Mouse (Mus musculus) stomach, postnatal 0 days (tissue): ENCODE results near the gene Fbl. TPM values are rescaled to one million over a fixed set of nuclear protein-coding genes. Genes with fewer than 3 reads are reported as not detected.
"Not testable (repeated sequence)": the region's sequence is repeated elsewhere in the genome, so short reads cannot be mapped to it uniquely, and the experiment has no call there.

ENCODE experiments used
- ATAC-seq: fragments of 200-750 bp; cut with Nextera tagmentation; 2 replicates; pipeline ENCODE4 v1.8.0; 2017; ENCODE audit not compliant: low FRiP score, low TSS enrichment
- DNase-seq: peaks from one replicate; pipeline ENCODE4 v3.0.0-alpha.2; 2016; ENCODE audit warnings: low spot score
- H3K27ac ChIP-seq: fragments of 300-500 bp; sonication (generic); replicated peaks from 2 replicates; pipeline ENCODE4 v1.5.1; 2014; ENCODE audit warnings: mild to moderate bottlenecking, control low read depth
- H3K27me3 ChIP-seq: fragments of 300-500 bp; sonication (generic); 2 replicates; pipeline ENCODE4 v1.6.1; 2014; ENCODE audit warnings: low read length; ENCODE audit not compliant: control insufficient read depth, insufficient read depth
- H3K36me3 ChIP-seq: fragments of 300-500 bp; sonication (generic); 2 replicates; pipeline ENCODE4 v1.6.1; 2014; ENCODE audit warnings: low read length, mixed read lengths; ENCODE audit not compliant: control insufficient read depth, insufficient read depth
- H3K4me1 ChIP-seq: fragments of 300-500 bp; sonication (generic); replicated peaks from 2 replicates; pipeline ENCODE4 v1.6.1; 2014; ENCODE audit warnings: antibody characterized with exemption; ENCODE audit not compliant: control insufficient read depth, insufficient read depth
- H3K4me2 ChIP-seq: fragments of 300-500 bp; sonication (generic); replicated peaks from 2 replicates; pipeline ENCODE4 v1.6.1; 2014; ENCODE audit warnings: low read depth, mild to moderate bottlenecking, control low read depth, moderate library complexity
- H3K4me3 ChIP-seq: fragments of 300-500 bp; sonication (generic); 2 replicates; pipeline ENCODE4 v1.5.1; 2014; ENCODE audit warnings: low read depth, low read length, control low read depth
- H3K9ac ChIP-seq: fragments of 300-500 bp; sonication (generic); 2 replicates; pipeline ENCODE4 v1.6.1; 2014; ENCODE audit warnings: mild to moderate bottlenecking, low read length, control low read depth, mixed read lengths
- H3K9me3 ChIP-seq: fragments of 300-500 bp; sonication (generic); 2 replicates; pipeline ENCODE4 v1.6.1; 2016; ENCODE audit warnings: low read length; ENCODE audit not compliant: control insufficient read depth
- CTCF ChIP-seq: IDR thresholded peaks from 2 replicates; pipeline ENCODE4 v1.5.1; 2016; ENCODE audit warnings: antibody characterized with exemption, low read depth, mild to moderate bottlenecking, moderate library complexity
- EP300 ChIP-seq: optimal IDR thresholded peaks from 2 replicates; pipeline ENCODE3; 2016; ENCODE audit warnings: antibody characterized with exemption
- WGBS: fragments of 180-500 bp; shearing (Covaris S2); extraction: QIAGEN DNeasy Blood & Tissue Kit; methylation state at CpG from one replicate; pipeline ENCODE4 v1.1.7; 2014; 5-methylcytosine and 5-hydroxymethylcytosine counted together
- polyA plus RNA-seq: library from polyadenylated mRNA; unstranded; fragments of >200 nt; fragmentation: Nextera tagmentation; extraction: Ambion mirVana; gene quantifications from 2 replicates; pipeline ENCODE4 v1.2.1, GENCODE M21; 2015

Gene Fbl
- polyA plus RNA-seq, 1 experiment from 2014 or later: 61.6 TPM

DNA sequence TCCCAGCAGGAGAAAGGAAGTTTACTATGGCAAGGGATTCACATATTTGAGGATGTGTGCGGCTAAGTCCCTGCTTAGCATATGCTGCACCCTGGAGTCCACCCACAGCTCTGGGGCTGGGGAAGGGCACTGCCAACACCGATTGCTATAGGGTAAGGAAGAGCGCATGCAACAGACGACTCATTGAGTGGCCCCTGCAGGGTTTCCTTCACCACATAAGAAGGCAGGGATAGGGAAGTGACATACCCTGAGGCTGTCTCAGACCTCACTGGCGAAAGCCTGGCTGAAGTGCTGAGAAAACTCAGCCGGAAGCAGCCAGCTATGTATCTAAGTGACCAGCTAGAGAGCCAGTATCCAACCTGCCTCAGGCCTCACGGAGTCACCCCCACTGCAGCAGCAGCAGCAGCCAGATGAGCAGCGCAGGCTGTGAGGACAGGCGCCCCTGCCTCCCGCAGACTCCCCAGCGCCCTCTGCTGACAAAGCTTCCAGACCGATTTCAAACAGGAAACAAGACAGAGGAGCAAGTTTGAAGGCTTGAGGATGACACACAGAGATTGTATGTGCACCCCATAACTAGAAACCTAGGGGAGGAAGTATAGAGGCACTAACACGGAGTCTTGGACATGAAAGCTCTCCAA lies 17.8 kb upstream of the Fbl start:
- H3K9me3 ChIP-seq: no peaks in the 10 kb centered on the region
- no peaks in the 10 kb centered on the region for H3K27me3 ChIP-seq
- H3K36me3 ChIP-seq: no peaks in the 10 kb centered on the region
- 21% methylated on average over 13 of the region's 13 CpGs for WGBS
- H3K27ac ChIP-seq: no peak overlapping the region
- no peaks in the 10 kb centered on the region for H3K4me1 ChIP-seq
- TF ChIP-seq CTCF (peak; percentile 79), EP300 (no peak)
- H3K4me2 ChIP-seq: no peak overlapping the region
- no peak for ATAC-seq
- peak overlapping the region; percentile 23; the same call in 1 of the 2 replicates for H3K9ac ChIP-seq
- DNase-seq: peak; percentile 63
- no peak overlapping the region for H3K4me3 ChIP-seq

DNA sequence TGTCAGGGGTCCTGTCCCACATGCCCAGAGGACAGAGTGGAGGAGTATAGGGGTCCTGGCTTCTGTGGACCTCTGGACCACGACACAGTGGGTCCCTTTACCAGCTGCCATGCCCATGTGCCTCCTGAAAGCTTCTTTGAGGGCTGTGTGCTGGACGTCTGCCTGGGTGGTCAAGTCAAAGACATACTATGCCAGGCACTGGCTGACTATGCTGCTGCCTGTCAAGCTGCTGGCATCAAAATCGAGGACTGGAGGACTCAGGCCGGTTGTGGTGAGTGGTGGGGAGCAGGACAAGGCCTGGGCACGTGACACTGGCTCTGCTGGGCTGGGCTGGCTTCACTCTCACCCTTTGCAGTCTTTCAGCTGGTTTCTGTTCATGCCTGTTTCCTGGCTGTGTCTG lies 15.9 kb upstream of the Fbl start:
- not testable (repeated sequence) for H3K27me3 ChIP-seq, ATAC-seq, H3K27ac ChIP-seq, H3K9ac ChIP-seq, H3K36me3 ChIP-seq, H3K9me3 ChIP-seq, H3K4me2 ChIP-seq, H3K4me3 ChIP-seq, DNase-seq, H3K4me1 ChIP-seq
- WGBS: 44% methylated on average over 5 of the region's 5 CpGs

GRCm38 (mm10) chr7:28159292-28159691 lies 10.2 kb upstream of the Fbl start:
- Histone ChIP-seq H3K36me3 (no peaks in the 10 kb centered on the region), H3K4me2 (no peak overlapping the region), H3K27me3 (no peaks in the 10 kb centered on the region), H3K4me3 (no peak overlapping the region), H3K4me1 (no peaks in the 10 kb centered on the region), H3K9ac (no peak overlapping the region), H3K9me3 (no peaks in the 10 kb centered on the region), H3K27ac (no peak overlapping the region)
- no peak for TF ChIP-seq EP300
- no peak for TF ChIP-seq CTCF
- ATAC-seq (peak; percentile 66; the same call in 1 of the 2 replicates), DNase-seq (peak; percentile 42)
- WGBS: 45% methylated on average over 6 of the region's 6 CpGs

DNA sequence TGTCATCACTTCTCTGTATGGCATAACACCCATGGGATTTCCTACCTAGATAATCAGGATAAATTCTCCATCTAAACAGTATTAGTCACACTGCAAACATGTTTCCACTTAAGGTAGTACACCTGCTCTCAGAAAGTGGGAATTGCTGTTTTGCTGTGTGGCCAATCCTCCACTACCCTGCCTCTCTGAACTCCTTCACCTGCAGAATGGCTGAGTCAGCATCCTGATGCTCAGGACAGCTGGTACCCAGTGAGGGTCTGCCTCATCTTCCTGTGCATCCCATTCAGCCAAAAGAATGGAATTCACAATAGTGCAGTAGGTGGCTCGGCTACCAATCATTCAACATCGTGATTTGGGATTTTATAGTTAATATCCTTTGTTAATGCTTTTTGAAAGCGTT lies 9.6 kb upstream of the Fbl start:
- no peak for DNase-seq
- WGBS: 75% methylated on average over 3 of the region's 3 CpGs
- H3K36me3 ChIP-seq: no peaks in the 10 kb centered on the region
- TF ChIP-seq CTCF: no peak
- no peak for TF ChIP-seq EP300
- no peaks in the 10 kb centered on the region for H3K27me3 ChIP-seq
- no peak overlapping the region for H3K27ac ChIP-seq
- ATAC-seq: no peak
- H3K9ac ChIP-seq: no peak overlapping the region
- H3K4me2 ChIP-seq: no peak overlapping the region
- no peaks in the 10 kb centered on the region for H3K9me3 ChIP-seq
- no peaks in the 10 kb centered on the region for H3K4me1 ChIP-seq
- H3K4me3 ChIP-seq: no peak overlapping the region

- no peak for ATAC-seq
- Histone ChIP-seq H3K4me3 (no peak overlapping the region), H3K9ac (no peak overlapping the region), H3K9me3 (no peaks in the 10 kb centered on the region), H3K36me3 (no peaks in the 10 kb centered on the region), H3K4me1 (no peaks in the 10 kb centered on the region), H3K4me2 (no peak overlapping the region), H3K27ac (no peak overlapping the region), H3K27me3 (no peaks in the 10 kb centered on the region)
- no peak for DNase-seq
- 36% methylated on average over 9 of the region's 9 CpGs for WGBS
- TF ChIP-seq CTCF: no peak
- TF ChIP-seq EP300: no peak
Measured at GRCm38 (mm10) chr7:28161163-28161749, 8.3 kb upstream of the Fbl start.

DNA sequence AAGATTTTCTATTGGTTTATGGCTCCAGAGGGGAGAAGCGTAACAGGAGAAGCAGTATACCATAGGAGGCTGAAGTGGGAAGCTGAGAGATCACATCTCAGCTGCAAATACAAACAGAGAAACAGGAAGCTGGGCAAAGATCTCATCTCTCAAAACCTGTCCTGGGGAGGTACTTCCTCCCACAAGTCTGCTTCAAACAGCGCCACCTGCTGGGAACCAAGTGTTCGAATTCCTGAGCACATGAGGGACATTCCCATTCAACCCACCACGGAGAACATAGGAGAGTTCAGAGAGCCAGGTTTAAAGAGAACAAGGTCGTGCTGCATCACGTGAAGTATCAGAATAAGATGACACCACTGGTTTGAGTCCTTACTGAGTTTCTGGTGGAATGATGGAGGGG lies 4.1 kb upstream of the Fbl start:
- no peak overlapping the region for H3K9ac ChIP-seq
- ATAC-seq: no peak
- WGBS: 79% methylated on average over 6 of the region's 6 CpGs
- H3K36me3 ChIP-seq: no peaks in the 10 kb centered on the region
- no peak for DNase-seq
- H3K27ac ChIP-seq: no peak overlapping the region
- H3K4me1 ChIP-seq: no peaks in the 10 kb centered on the region
- H3K27me3 ChIP-seq: no peaks in the 10 kb centered on the region
- no peak overlapping the region for H3K4me3 ChIP-seq
- no peaks in the 10 kb centered on the region for H3K9me3 ChIP-seq
- TF ChIP-seq CTCF (peak; percentile 40), EP300 (no peak)
- H3K4me2 ChIP-seq: no peak overlapping the region
